Mouse (Mus musculus): ENCODE measurements at regions not wholly inside any gene's neighbourhood (a gene's known extent, or its start where the extent isn't known, plus 50 kb on each side); places are given as distances from the start of the nearest gene placed in this dataset.
"Not testable (repeated sequence)": the region's sequence is repeated elsewhere in the genome, so short reads cannot be mapped to it uniquely, and the experiment has no call there.

DNA sequence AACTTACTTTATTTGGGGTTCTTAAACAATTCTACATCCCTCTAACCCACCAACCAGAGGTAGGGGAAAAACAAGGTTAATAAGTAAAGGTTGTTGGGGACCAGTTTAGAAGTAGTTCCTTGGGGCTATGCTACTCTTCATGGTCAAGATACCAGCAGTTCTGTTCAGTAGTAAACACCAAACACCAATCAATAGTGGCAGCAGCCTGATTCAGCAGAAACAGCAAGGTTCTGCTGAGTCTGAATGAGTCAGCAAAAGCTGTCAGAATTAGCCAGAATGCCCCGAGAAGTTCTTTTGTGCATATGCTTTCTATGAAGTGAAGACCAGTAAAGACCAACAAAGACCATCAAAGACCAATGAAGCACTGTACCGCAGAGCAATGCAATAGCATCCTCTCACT is 1195.1 kb downstream of the 9330182O14Rik start:
- no peak overlapping the region for H3K9ac ChIP-seq (ENCODE audit: low read length)
- no peak for ATAC-seq (ENCODE audit: insufficient number of reproducible peaks, insufficient read depth, low FRiP score, low read depth)
- H3K4me2 ChIP-seq (ENCODE audit: low read length): no peak overlapping the region
- H3K27ac ChIP-seq (replicated peaks in 1 of 2; ENCODE audit: control insufficient read depth in 1 of 2, insufficient read depth in 1 of 2, low read depth in 2 of 2, low read length in 2 of 2): no peak overlapping the region
- WGBS: 84% methylated on average over 2 of the region's 2 CpGs
- H3K36me3 ChIP-seq (ENCODE audit: control insufficient read depth, insufficient read depth, low read length): no peaks in the 10 kb centered on the region
- H3K27me3 ChIP-seq (ENCODE audit: control insufficient read depth, insufficient read depth, low read length): no peaks in the 10 kb centered on the region
- no peak overlapping the region for H3K4me3 ChIP-seq (ENCODE audit: control insufficient read depth in 1 of 2, insufficient read depth in 1 of 2, low read depth in 1 of 2, low read length in 2 of 2)
- no peaks in the 10 kb centered on the region for H3K4me1 ChIP-seq (ENCODE audit: control insufficient read depth in 2 of 2, insufficient read depth in 2 of 2, low read length in 2 of 2)
- H3K9me3 ChIP-seq (ENCODE audit: control insufficient read depth, low read length): no peaks in the 10 kb centered on the region

DNA sequence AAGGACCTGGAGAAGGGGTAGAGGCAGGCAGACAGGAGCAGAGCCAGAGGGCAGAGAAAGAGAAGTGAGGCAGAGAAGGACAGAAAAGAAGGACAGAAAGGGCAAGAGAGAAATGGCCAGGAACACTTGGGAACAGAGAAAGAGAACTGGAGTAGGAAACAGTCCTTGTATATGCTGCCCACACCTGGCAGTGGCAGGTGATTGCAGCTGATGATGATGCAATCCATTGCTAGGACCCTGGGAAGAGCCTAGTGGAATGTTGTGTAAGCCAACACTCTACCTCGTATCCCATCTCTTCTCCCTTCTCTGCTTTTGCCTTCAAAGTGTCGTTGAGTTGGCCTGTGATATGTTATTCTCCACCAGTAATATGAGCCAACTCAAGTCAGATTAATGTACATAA is 1195.9 kb downstream of the 9330182O14Rik start:
- Histone ChIP-seq H3K4me3 (ENCODE audit: control insufficient read depth in 1 of 2, insufficient read depth in 1 of 2, low read depth in 1 of 2, low read length in 2 of 2) (no peak overlapping the region), H3K27ac (replicated peaks in 1 of 2; ENCODE audit: control insufficient read depth in 1 of 2, insufficient read depth in 1 of 2, low read depth in 2 of 2, low read length in 2 of 2) (no peak overlapping the region), H3K9ac (ENCODE audit: low read length) (no peak overlapping the region), H3K36me3 (ENCODE audit: control insufficient read depth, insufficient read depth, low read length) (no peaks in the 10 kb centered on the region), H3K9me3 (ENCODE audit: control insufficient read depth, low read length) (no peaks in the 10 kb centered on the region), H3K4me1 (ENCODE audit: control insufficient read depth in 2 of 2, insufficient read depth in 2 of 2, low read length in 2 of 2) (no peaks in the 10 kb centered on the region), H3K27me3 (ENCODE audit: control insufficient read depth, insufficient read depth, low read length) (no peaks in the 10 kb centered on the region), H3K4me2 (ENCODE audit: low read length) (no peak overlapping the region)
- ATAC-seq (ENCODE audit: insufficient number of reproducible peaks, insufficient read depth, low FRiP score, low read depth): no peak
- WGBS: 21% methylated on average over 2 of the region's 2 CpGs

DNA sequence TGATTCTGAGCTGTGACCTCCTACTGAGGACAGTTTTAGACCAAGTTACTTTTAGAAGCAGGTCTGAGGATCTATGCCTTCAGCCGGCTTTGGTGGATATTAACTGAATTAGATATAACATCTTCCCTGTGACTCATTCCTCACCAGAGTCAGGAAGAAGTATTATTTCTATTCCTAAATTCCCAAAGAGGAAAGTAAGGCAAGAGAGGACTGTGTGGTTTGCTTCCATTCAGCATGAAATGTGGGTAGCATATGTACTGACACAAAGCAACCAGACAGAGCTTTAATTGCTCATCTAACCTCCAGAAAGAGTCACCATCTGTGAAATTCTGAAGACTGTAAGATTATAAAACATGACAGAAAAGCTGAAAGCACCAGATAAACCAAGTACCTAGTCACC is 1198.3 kb downstream of the 9330182O14Rik start:
- no peak overlapping the region for H3K9ac ChIP-seq (ENCODE audit: low read length)
- no peak overlapping the region for H3K4me3 ChIP-seq (ENCODE audit: control insufficient read depth in 1 of 2, insufficient read depth in 1 of 2, low read depth in 1 of 2, low read length in 2 of 2)
- no peak overlapping the region for H3K27ac ChIP-seq (replicated peaks in 1 of 2; ENCODE audit: control insufficient read depth in 1 of 2, insufficient read depth in 1 of 2, low read depth in 2 of 2, low read length in 2 of 2)
- no peak for ATAC-seq (ENCODE audit: insufficient number of reproducible peaks, insufficient read depth, low FRiP score, low read depth)
- WGBS: 76% methylated on average over 1 of the region's 1 CpGs
- H3K4me1 ChIP-seq (ENCODE audit: control insufficient read depth in 2 of 2, insufficient read depth in 2 of 2, low read length in 2 of 2): no peaks in the 10 kb centered on the region
- H3K27me3 ChIP-seq (ENCODE audit: control insufficient read depth, insufficient read depth, low read length): no peaks in the 10 kb centered on the region
- H3K36me3 ChIP-seq (ENCODE audit: control insufficient read depth, insufficient read depth, low read length): no peaks in the 10 kb centered on the region
- no peak overlapping the region for H3K4me2 ChIP-seq (ENCODE audit: low read length)
- H3K9me3 ChIP-seq (ENCODE audit: control insufficient read depth, low read length): no peaks in the 10 kb centered on the region

DNA sequence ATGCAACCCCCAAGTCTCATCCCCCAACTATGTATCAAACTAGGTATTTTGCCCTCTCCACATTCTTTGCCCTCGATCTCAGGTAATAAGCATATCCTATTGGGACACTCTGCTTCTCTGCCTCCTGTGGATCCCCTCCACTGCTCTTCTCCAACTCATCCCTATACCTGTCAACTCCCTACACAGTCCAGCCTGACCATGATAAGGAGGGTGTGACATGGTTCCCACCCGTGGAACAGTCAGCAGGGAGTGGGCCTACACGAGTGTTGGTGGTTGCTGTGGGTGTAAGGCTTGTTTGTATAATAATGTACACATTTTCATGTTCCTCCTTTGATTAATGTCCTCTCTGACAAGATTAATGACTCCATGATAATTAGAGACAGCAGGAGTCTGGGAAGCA is 1199.0 kb downstream of the 9330182O14Rik start:
- no peaks in the 10 kb centered on the region for H3K36me3 ChIP-seq (ENCODE audit: control insufficient read depth, insufficient read depth, low read length)
- H3K9ac ChIP-seq (ENCODE audit: low read length): no peak overlapping the region
- no peak for ATAC-seq (ENCODE audit: insufficient number of reproducible peaks, insufficient read depth, low FRiP score, low read depth)
- 62% methylated on average over 3 of the region's 3 CpGs for WGBS
- H3K4me1 ChIP-seq (ENCODE audit: control insufficient read depth in 2 of 2, insufficient read depth in 2 of 2, low read length in 2 of 2): no peaks in the 10 kb centered on the region
- H3K9me3 ChIP-seq (ENCODE audit: control insufficient read depth, low read length): no peaks in the 10 kb centered on the region
- no peak overlapping the region for H3K27ac ChIP-seq (replicated peaks in 1 of 2; ENCODE audit: control insufficient read depth in 1 of 2, insufficient read depth in 1 of 2, low read depth in 2 of 2, low read length in 2 of 2)
- H3K4me3 ChIP-seq (ENCODE audit: control insufficient read depth in 1 of 2, insufficient read depth in 1 of 2, low read depth in 1 of 2, low read length in 2 of 2): no peak overlapping the region
- H3K27me3 ChIP-seq (ENCODE audit: control insufficient read depth, insufficient read depth, low read length): no peaks in the 10 kb centered on the region
- H3K4me2 ChIP-seq (ENCODE audit: low read length): no peak overlapping the region

DNA sequence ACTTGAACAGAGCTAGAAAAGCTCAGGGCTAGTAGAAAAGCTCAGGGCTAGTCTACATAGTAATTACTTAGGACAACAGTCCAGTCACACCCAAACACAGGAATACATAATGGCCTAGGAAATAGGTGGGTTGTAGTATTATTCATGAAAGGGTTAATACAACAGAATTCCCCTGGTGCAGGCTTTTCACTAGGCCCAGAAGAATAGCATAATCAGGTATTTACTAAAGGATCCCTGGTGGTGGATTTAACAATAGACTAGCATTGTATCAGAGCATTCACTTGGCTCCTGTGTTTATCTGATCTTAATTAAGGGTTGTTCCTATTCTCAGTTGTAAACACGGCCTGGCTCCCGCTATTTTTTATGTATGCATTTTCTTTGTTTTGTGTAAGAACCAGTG is 1206.5 kb downstream of the 9330182O14Rik start:
- H3K4me2 ChIP-seq (ENCODE audit: low read length); H3K36me3 ChIP-seq (ENCODE audit: control insufficient read depth, insufficient read depth, low read length); H3K9me3 ChIP-seq (ENCODE audit: control insufficient read depth, low read length); H3K27me3 ChIP-seq (ENCODE audit: control insufficient read depth, insufficient read depth, low read length); ATAC-seq (ENCODE audit: insufficient number of reproducible peaks, insufficient read depth, low FRiP score, low read depth); H3K27ac ChIP-seq (replicated peaks in 1 of 2; ENCODE audit: control insufficient read depth in 1 of 2, insufficient read depth in 1 of 2, low read depth in 2 of 2, low read length in 2 of 2); H3K4me1 ChIP-seq (ENCODE audit: control insufficient read depth in 2 of 2, insufficient read depth in 2 of 2, low read length in 2 of 2); H3K4me3 ChIP-seq (ENCODE audit: control insufficient read depth in 1 of 2, insufficient read depth in 1 of 2, low read depth in 1 of 2, low read length in 2 of 2); H3K9ac ChIP-seq (ENCODE audit: low read length): not testable (repeated sequence)
- 96% methylated on average over 2 of the region's 2 CpGs for WGBS

DNA sequence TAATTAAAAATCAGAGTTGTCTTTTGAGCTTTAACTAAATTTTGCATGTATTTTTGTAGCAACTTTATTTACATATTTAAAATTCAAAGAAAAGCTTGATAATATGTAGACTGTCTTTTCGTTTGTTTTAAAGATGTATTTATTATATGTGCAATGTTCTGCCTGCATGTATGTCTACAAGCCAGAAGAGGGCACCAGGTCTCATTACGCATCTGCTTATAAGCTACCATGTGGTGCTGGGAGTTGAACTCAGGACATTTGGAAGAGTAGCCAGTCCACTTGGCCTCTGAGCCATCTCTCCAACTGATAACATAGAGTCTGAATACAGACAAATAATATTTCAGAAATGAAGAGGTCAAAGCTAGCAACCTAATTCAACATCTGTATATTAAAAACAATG is 1211.4 kb downstream of the 9330182O14Rik start:
- Histone ChIP-seq H3K27ac (replicated peaks in 1 of 2; ENCODE audit: control insufficient read depth in 1 of 2, insufficient read depth in 1 of 2, low read depth in 2 of 2, low read length in 2 of 2) (no peak overlapping the region), H3K4me1 (ENCODE audit: control insufficient read depth in 2 of 2, insufficient read depth in 2 of 2, low read length in 2 of 2) (no peaks in the 10 kb centered on the region), H3K4me2 (ENCODE audit: low read length) (no peak overlapping the region), H3K9ac (ENCODE audit: low read length) (no peak overlapping the region), H3K4me3 (ENCODE audit: control insufficient read depth in 1 of 2, insufficient read depth in 1 of 2, low read depth in 1 of 2, low read length in 2 of 2) (no peak overlapping the region), H3K9me3 (ENCODE audit: control insufficient read depth, low read length) (peaks cover 6% of the 10 kb centered on the region; the same call in 1 of the 2 replicates), H3K36me3 (ENCODE audit: control insufficient read depth, insufficient read depth, low read length) (no peaks in the 10 kb centered on the region), H3K27me3 (ENCODE audit: control insufficient read depth, insufficient read depth, low read length) (no peaks in the 10 kb centered on the region)
- ATAC-seq (ENCODE audit: insufficient number of reproducible peaks, insufficient read depth, low FRiP score, low read depth): no peak
- 94% methylated on average over 2 of the region's 2 CpGs for WGBS

DNA sequence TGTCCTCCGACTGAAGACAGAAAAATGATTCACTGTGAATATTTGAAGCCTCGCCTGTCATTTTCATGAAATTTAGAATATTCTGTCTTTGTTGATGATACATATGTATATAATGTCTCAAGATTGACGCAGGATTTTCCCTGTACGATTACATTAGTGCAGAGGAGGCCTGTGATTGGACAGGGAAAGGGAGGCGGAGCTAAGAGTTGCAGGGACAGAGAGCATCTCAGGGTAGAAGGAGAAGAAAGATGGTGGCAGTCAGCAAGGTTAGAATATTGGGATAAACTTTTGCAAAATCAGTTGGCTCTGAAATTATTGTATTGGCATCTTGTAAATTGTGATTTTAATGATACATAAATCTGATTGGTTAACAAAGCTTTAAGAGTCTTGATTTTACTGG is 1213.1 kb downstream of the 9330182O14Rik start:
- Histone ChIP-seq H3K9me3 (ENCODE audit: control insufficient read depth, low read length) (no peaks in the 10 kb centered on the region), H3K4me3 (ENCODE audit: control insufficient read depth in 1 of 2, insufficient read depth in 1 of 2, low read depth in 1 of 2, low read length in 2 of 2) (no peak overlapping the region), H3K4me1 (ENCODE audit: control insufficient read depth in 2 of 2, insufficient read depth in 2 of 2, low read length in 2 of 2) (no peaks in the 10 kb centered on the region), H3K4me2 (ENCODE audit: low read length) (no peak overlapping the region), H3K27ac (replicated peaks in 1 of 2; ENCODE audit: control insufficient read depth in 1 of 2, insufficient read depth in 1 of 2, low read depth in 2 of 2, low read length in 2 of 2) (no peak overlapping the region), H3K36me3 (ENCODE audit: control insufficient read depth, insufficient read depth, low read length) (no peaks in the 10 kb centered on the region), H3K27me3 (ENCODE audit: control insufficient read depth, insufficient read depth, low read length) (no peaks in the 10 kb centered on the region), H3K9ac (ENCODE audit: low read length) (no peak overlapping the region)
- no peak for ATAC-seq (ENCODE audit: insufficient number of reproducible peaks, insufficient read depth, low FRiP score, low read depth)
- 87% methylated on average over 5 of the region's 5 CpGs for whole genome bisulfite sequencing

DNA sequence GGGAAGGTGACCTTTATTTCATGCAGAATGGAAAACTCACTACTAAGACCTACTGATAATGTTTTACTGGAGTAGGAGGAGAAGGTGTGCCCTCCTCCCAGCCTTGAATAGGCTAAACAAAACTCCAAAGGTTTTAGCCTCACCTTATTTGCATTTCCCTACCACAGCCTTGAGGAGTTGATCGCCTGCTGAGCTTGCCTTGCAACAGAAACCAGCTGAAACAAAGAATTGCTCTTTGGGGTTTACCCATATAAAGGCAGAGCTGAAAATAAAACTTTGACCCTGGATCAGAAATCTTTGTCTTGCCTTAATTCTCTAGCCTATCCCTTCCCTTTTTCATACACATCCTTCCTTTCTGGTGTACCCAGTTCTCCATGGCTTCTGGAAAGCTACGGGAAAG is 1218.0 kb downstream of the 9330182O14Rik start:
- Histone ChIP-seq H3K36me3 (ENCODE audit: control insufficient read depth, insufficient read depth, low read length) (no peaks in the 10 kb centered on the region), H3K9me3 (ENCODE audit: control insufficient read depth, low read length) (no peaks in the 10 kb centered on the region), H3K4me2 (ENCODE audit: low read length) (no peak overlapping the region), H3K9ac (ENCODE audit: low read length) (no peak overlapping the region), H3K27ac (replicated peaks in 1 of 2; ENCODE audit: control insufficient read depth in 1 of 2, insufficient read depth in 1 of 2, low read depth in 2 of 2, low read length in 2 of 2) (no peak overlapping the region), H3K27me3 (ENCODE audit: control insufficient read depth, insufficient read depth, low read length) (no peaks in the 10 kb centered on the region), H3K4me1 (ENCODE audit: control insufficient read depth in 2 of 2, insufficient read depth in 2 of 2, low read length in 2 of 2) (no peaks in the 10 kb centered on the region), H3K4me3 (ENCODE audit: control insufficient read depth in 1 of 2, insufficient read depth in 1 of 2, low read depth in 1 of 2, low read length in 2 of 2) (no peak overlapping the region)
- 67% methylated on average over 1 of the region's 2 CpGs for WGBS
- ATAC-seq (ENCODE audit: insufficient number of reproducible peaks, insufficient read depth, low FRiP score, low read depth): no peak

Data from heart, embryonic 14.5 days (tissue).